Mouse (Mus musculus) thymus, adult 2 months (tissue): ENCODE data around the gene Sox6.

ENCODE experiments used
- CTCF ChIP-seq: fragments of 200-500 bp; IDR thresholded peaks from 2 replicates; pipeline ENCODE4 v1.5.1; 2012; ENCODE audit warnings: mild to moderate bottlenecking, control low read depth, low read length, moderate library complexity, borderline replicate concordance; ENCODE audit not compliant: control insufficient read depth, poor library complexity, insufficient read depth; ENCODE audit errors: extremely low read depth
- POLR2A ChIP-seq: fragments of 200-500 bp; IDR thresholded peaks from 2 replicates; pipeline ENCODE4 v1.6.1; 2012; ENCODE audit warnings: mild to moderate bottlenecking, low read length, control low read depth, moderate library complexity; ENCODE audit not compliant: control insufficient read depth, poor library complexity, insufficient read depth; ENCODE audit errors: extremely low read depth

- TF ChIP-seq CTCF (no peak), POLR2A (no peak)
Observed at GRCm38 (mm10) chr7:115952235-115952634, 86.4 kb downstream of the Sox6 start.
